Mouse (Mus musculus) liver, embryonic 14.5 days (tissue): Measurements from ENCODE around the gene Nfkb1. TPM values are rescaled to one million over a fixed set of nuclear protein-coding genes. Genes with fewer than 3 reads are reported as not detected.

Source experiments
- ATAC-seq: fragments of 200-750 bp; cut with Nextera tagmentation; 2 replicates; pipeline ENCODE4 v1.8.0; 2017; ENCODE audit warnings: moderate number of reproducible peaks, mild to moderate bottlenecking, moderate library complexity; ENCODE audit not compliant: insufficient read depth
- DNase-seq, 3 experiments: peaks; one replicate each; pipeline ENCODE4 v3.0.0-alpha.2; 2012 to 2013; ENCODE audit warnings: low read depth in 3 of 3, low spot score in 3 of 3
- H3K27ac ChIP-seq: fragments of 300-500 bp; sonication (generic); 2 replicates; pipeline ENCODE4 v1.5.1; 2014; ENCODE audit warnings: moderate library complexity, mild to moderate bottlenecking, control low read depth, inconsistent platforms
- H3K27me3 ChIP-seq: fragments of 300-500 bp; sonication (generic); 2 replicates; pipeline ENCODE4 v1.6.1; 2014; ENCODE audit warnings: mild to moderate bottlenecking, low read length, moderate library complexity; ENCODE audit not compliant: control insufficient read depth, insufficient read depth
- H3K36me3 ChIP-seq: fragments of 300-500 bp; sonication (generic); replicated peaks from 2 replicates; pipeline ENCODE4 v1.6.1; 2014; ENCODE audit warnings: low read depth; ENCODE audit not compliant: control insufficient read depth, insufficient read depth
- H3K4me1 ChIP-seq, 2 experiments: fragments of 200-500 bp in 1 of 2; fragments of 300-500 bp in 1 of 2; sonication (generic) in 1 of 2; replicated peaks; 2 replicates each; pipeline ENCODE4 v1.6.1; 2012 to 2014; ENCODE audit warnings: antibody characterized with exemption in 1 of 2, inconsistent platforms in 1 of 2, low read length in 1 of 2; ENCODE audit not compliant: control insufficient read depth in 2 of 2, insufficient read depth in 2 of 2
- H3K4me2 ChIP-seq: fragments of 300-500 bp; sonication (generic); 2 replicates; pipeline ENCODE4 v1.6.1; 2014; ENCODE audit warnings: low read depth, mild to moderate bottlenecking, control low read depth, moderate library complexity
- H3K4me3 ChIP-seq, 2 experiments: fragments of 200-500 bp in 1 of 2; fragments of 300-500 bp in 1 of 2; sonication (generic) in 1 of 2; 2 replicates each; pipeline ENCODE4 v1.5.1; 2012 to 2014; ENCODE audit warnings: low read depth in 2 of 2, low read length in 2 of 2, mild to moderate bottlenecking in 2 of 2, control low read depth in 1 of 2, inconsistent platforms in 1 of 2, moderate library complexity in 1 of 2; ENCODE audit not compliant: insufficient read depth in 1 of 2
- H3K9ac ChIP-seq: fragments of 300-500 bp; sonication (generic); replicated peaks from 2 replicates; pipeline ENCODE4 v1.6.1; 2014; ENCODE audit warnings: mild to moderate bottlenecking, control low read depth, moderate library complexity
- H3K9me3 ChIP-seq: fragments of 300-500 bp; sonication (generic); 2 replicates; pipeline ENCODE4 v1.6.1; 2016; ENCODE audit warnings: low read length, mixed read lengths; ENCODE audit not compliant: control insufficient read depth
- CTCF ChIP-seq: IDR thresholded peaks from 2 replicates; pipeline ENCODE4 v1.5.1; 2016; ENCODE audit warnings: antibody characterized with exemption, low read depth, control low read depth
- EP300 ChIP-seq: IDR thresholded peaks from 2 replicates; pipeline ENCODE4 v1.6.1; 2016; ENCODE audit warnings: antibody characterized with exemption, low read depth
- WGBS: fragments of 180-500 bp; shearing (Covaris S2); extraction: QIAGEN DNeasy Blood & Tissue Kit; methylation state at CpG from one replicate; pipeline ENCODE4 v1.1.7; 2014; ENCODE audit not compliant: insufficient replicate concordance; 5-methylcytosine and 5-hydroxymethylcytosine counted together
- polyA plus RNA-seq, 2 experiments: library from polyadenylated mRNA; depleted of rRNA in 1 of 2; stranded (reverse) in 1 of 2; unstranded in 1 of 2; fragments of >200 nt; fragmentation: Nextera tagmentation in 1 of 2; extraction: Ambion mirVana in 1 of 2; gene quantifications; 2 replicates each; pipeline versions ENCODE4 v1.2.1 to v1.2.3; 2012 to 2014

The Nfkb1 gene
- polyA plus RNA-seq, 2 experiments = 11.2 to 16.5 TPM

DNA sequence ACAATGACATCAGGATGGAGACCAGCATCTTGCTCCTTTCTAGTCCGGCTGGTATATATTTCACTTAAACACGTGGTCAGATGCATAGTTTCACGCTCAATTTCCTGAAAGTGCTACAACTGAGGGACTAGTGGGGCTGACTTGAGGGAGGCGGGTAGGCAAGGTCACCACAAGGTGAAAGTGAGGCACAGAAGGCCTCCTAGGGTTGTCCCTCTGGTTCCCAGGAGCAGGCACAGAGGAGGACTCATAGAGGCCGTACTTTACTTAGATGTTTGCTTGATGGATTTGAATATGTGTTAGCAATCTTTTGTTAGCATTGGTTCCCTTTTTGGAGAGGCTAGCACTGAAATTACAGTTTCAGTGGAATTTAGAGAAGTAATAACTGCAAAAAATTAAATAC, 4.9 kb downstream of the Nfkb1 start:
- DNase-seq (no peak), ATAC-seq (no peak)
- Histone ChIP-seq H3K4me2 (no peak overlapping the region), H3K9me3 (no peaks in the 10 kb centered on the region), H3K4me3 (no peak overlapping the region), H3K27me3 (peaks cover 10% of the 10 kb centered on the region), H3K27ac (no peak overlapping the region), H3K4me1 (peaks cover 6 to 28% of the 10 kb centered on the region in 2 experiments), H3K36me3 (no peaks in the 10 kb centered on the region), H3K9ac (no peak overlapping the region)
- TF ChIP-seq CTCF = no peak
- TF ChIP-seq EP300 = no peak
- WGBS = 39% methylated on average over 5 of the region's 5 CpGs

- Histone ChIP-seq H3K27me3 (no peaks in the 10 kb centered on the region), H3K4me1 (peaks cover 6 to 24% of the 10 kb centered on the region in 2 experiments; a peak in 2 of 4 replicates), H3K4me3 (no peak overlapping the region), H3K9ac (no peak overlapping the region), H3K36me3 (no peaks in the 10 kb centered on the region), H3K4me2 (no peak overlapping the region), H3K27ac (no peak overlapping the region), H3K9me3 (no peaks in the 10 kb centered on the region)
- no peak for TF ChIP-seq EP300
- ATAC-seq (no peak), DNase-seq (no peak)
- 50% methylated on average over 6 of the region's 6 CpGs for WGBS
These were observed 8.1 kb downstream of the Nfkb1 start for GRCm38 (mm10) chr3:135683275-135683674.

DNA sequence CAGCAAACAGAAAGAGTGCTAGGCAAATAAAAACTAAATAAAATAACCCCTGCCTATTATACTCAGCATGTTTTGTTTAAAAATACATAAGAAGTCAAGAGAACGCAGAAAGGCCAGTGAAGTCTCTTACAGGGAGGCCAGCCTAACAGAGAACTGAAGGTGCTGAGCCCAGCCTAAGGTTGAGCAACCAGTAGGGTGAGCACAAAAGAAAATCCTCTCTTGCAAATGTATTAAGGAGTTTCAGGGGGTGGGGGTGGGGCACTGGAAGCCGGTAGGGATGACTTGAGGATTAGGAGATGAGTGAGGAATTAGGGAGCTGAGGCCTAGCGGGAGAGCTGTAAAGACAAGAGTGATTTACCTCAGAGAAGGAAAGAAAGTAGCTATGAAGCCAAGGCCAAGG, 9.1 kb downstream of the Nfkb1 start:
- Histone ChIP-seq H3K4me2 (no peak overlapping the region), H3K27ac (no peak overlapping the region), H3K27me3 (no peaks in the 10 kb centered on the region), H3K4me3 (no peak overlapping the region), H3K9ac (no peak overlapping the region), H3K4me1 (peaks cover 6 to 19% of the 10 kb centered on the region in 2 experiments; a peak in 2 of 4 replicates), H3K36me3 (no peaks in the 10 kb centered on the region), H3K9me3 (no peaks in the 10 kb centered on the region)
- no peak for TF ChIP-seq CTCF
- TF ChIP-seq EP300 = no peak
- 54% methylated on average over 3 of the region's 3 CpGs for WGBS
- DNase-seq (no peak), ATAC-seq (no peak)

DNA sequence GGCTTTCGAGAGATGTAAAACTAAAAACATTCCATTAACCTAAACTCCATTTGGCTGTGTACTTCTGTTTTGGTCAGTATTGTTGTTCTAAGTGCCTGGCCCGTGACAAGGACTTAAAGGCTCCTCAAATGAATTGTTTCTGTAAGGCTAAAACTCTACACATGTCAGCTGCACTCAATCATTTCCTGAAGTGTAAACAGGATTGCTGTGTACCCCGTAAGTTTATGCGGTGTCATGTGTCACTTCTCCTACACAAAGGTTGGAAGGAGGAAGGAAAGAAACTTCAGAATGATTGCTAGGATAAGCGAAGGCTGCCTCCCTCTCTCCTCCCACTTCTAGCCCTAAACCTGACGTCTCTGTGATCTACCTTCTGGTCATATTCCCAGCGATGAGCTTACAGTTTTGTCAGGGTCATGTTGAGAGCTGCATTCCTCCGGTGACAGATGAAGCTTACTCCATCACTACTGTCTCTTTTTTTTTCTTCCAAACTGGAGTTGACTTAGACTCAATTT, 10.0 kb downstream of the Nfkb1 start:
- Histone ChIP-seq H3K27me3 (no peaks in the 10 kb centered on the region), H3K9me3 (no peaks in the 10 kb centered on the region), H3K36me3 (no peaks in the 10 kb centered on the region), H3K9ac (no peak overlapping the region), H3K27ac (no peak overlapping the region), H3K4me3 (no peak overlapping the region), H3K4me2 (no peak overlapping the region), H3K4me1 (peaks cover 6 to 21% of the 10 kb centered on the region in 2 experiments; a peak in 2 of 4 replicates)
- ATAC-seq (no peak), DNase-seq (no peak)
- no peak for TF ChIP-seq CTCF
- no peak for TF ChIP-seq EP300
- 12% methylated on average over 8 of the region's 8 CpGs for WGBS

DNA sequence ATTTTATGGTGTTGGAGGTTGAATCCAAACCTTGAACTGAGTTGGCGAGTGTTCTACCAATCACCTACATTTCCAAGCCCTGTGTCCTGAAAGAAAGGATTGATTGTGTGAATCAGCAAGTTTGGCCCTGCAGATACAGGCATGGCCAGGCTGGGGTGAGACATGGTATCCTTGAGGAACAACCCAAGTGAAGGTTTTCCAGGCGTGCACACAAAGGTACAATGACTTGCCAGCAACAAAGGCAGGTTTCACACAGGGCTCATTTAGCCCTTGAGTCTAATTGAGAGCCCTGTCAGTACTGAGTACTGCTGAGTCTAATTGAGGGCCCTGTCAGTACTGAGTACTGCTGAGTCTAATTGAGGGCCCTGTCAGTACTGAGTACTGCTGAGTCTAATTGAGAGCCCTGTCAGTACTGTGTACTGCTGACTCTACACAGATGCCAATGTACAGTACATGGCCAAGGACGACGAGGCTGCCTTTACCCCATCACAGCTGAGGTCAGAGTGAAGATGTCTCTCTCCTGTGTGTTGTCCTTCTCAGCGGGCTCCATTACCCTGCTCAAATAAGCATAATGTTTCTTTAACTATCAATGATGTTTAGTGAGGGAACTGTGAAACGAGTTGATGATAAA, 11.0 kb downstream of the Nfkb1 start:
- Histone ChIP-seq H3K36me3 (no peaks in the 10 kb centered on the region), H3K4me2 (no peak overlapping the region), H3K27me3 (no peaks in the 10 kb centered on the region), H3K9me3 (no peaks in the 10 kb centered on the region), H3K4me3 (no peak overlapping the region), H3K4me1 (peaks cover 6 to 25% of the 10 kb centered on the region in 2 experiments; a peak in 3 of 4 replicates), H3K27ac (no peak overlapping the region), H3K9ac (no peak overlapping the region)
- 57% methylated on average over 6 of the region's 6 CpGs for WGBS
- ATAC-seq (no peak), DNase-seq (no peak)
- TF ChIP-seq EP300 (no peak), CTCF (no peak)
